Mouse (Mus musculus) myocyte (in vitro differentiated cells): ENCODE results near the gene Adamtsl4. TPM values are rescaled to one million over a fixed set of nuclear protein-coding genes. Genes with fewer than 3 reads are reported as not detected.
"Not testable (repeated sequence)": the region's sequence is repeated elsewhere in the genome, so short reads cannot be mapped to it uniquely, and the experiment has no call there.

Source experiments
- H3K27me3 ChIP-seq: one replicate; pipeline ENCODE4 v1.6.1; 2011; ENCODE audit not compliant: control insufficient read depth, insufficient read depth, insufficient read length
- H3K36me3 ChIP-seq: one replicate; pipeline ENCODE4 v1.6.1; 2011; ENCODE audit not compliant: control insufficient read depth, insufficient read depth
- H3K4me2 ChIP-seq: one replicate; pipeline ENCODE4 v1.6.1; 2011; ENCODE audit warnings: low read depth, control low read depth
- H3K4me3 ChIP-seq: one replicate; pipeline ENCODE4 v1.5.1; 2011; ENCODE audit warnings: mild to moderate bottlenecking, control low read depth, moderate library complexity
- H3K79me2 ChIP-seq: one replicate; pipeline ENCODE4 v1.6.1; 2011; ENCODE audit not compliant: control insufficient read depth, insufficient read depth
- H3ac ChIP-seq: one replicate; pipeline ENCODE4 v1.6.1; 2011; ENCODE audit not compliant: control insufficient read depth, insufficient read length
- CEBPB ChIP-seq: IDR thresholded peaks from 2 replicates; pipeline ENCODE4 v1.6.1; 2011; ENCODE audit warnings: mild to moderate bottlenecking, moderate library complexity; ENCODE audit not compliant: poor library complexity, insufficient read depth, severe bottlenecking
- E2F4 ChIP-seq: IDR thresholded peaks from one replicate; pipeline ENCODE4 v1.6.1; 2011; ENCODE audit warnings: mild to moderate bottlenecking, control low read depth, moderate library complexity; ENCODE audit not compliant: insufficient read depth
- MAX ChIP-seq: IDR thresholded peaks from one replicate; pipeline ENCODE4 v1.6.1; 2011; ENCODE audit warnings: low read depth, mild to moderate bottlenecking, control low read depth
- MYOD1 ChIP-seq, 3 experiments: IDR thresholded peaks; one replicate each; pipeline ENCODE4 v1.6.1; 2011; ENCODE audit warnings: control low read depth in 2 of 3, low read depth in 2 of 3, mild to moderate bottlenecking in 2 of 3, moderate library complexity in 1 of 3; ENCODE audit not compliant: insufficient read length in 2 of 3, control insufficient read depth in 1 of 3
- MYOG ChIP-seq, 3 experiments: IDR thresholded peaks; one replicate each; pipeline ENCODE4 v1.6.1; 2011; ENCODE audit warnings: control low read depth in 2 of 3, low read depth in 2 of 3, mild to moderate bottlenecking in 2 of 3; ENCODE audit not compliant: insufficient read length in 2 of 3, control insufficient read depth in 1 of 3, insufficient read depth in 1 of 3
- POLR2A ChIP-seq: IDR thresholded peaks from one replicate; pipeline ENCODE4 v1.6.1; 2011; ENCODE audit warnings: low read depth, mild to moderate bottlenecking, control low read depth, moderate library complexity; ENCODE audit not compliant: insufficient read length
- POLR2AphosphoS2 ChIP-seq: IDR thresholded peaks from one replicate; pipeline ENCODE4 v1.6.1; 2011; ENCODE audit warnings: low read depth, control low read depth; ENCODE audit not compliant: insufficient read length
- REST ChIP-seq: IDR thresholded peaks from one replicate; pipeline ENCODE4 v1.6.1; 2011; ENCODE audit warnings: mild to moderate bottlenecking, control low read depth, moderate library complexity; ENCODE audit not compliant: insufficient read depth, insufficient read length
- SRF ChIP-seq: IDR thresholded peaks from one replicate; pipeline ENCODE4 v1.6.1; 2011; ENCODE audit warnings: low read depth; ENCODE audit not compliant: control insufficient read depth, insufficient read length
- TCF12 ChIP-seq: IDR thresholded peaks from one replicate; pipeline ENCODE4 v1.6.1; 2011; ENCODE audit warnings: mild to moderate bottlenecking, control low read depth; ENCODE audit not compliant: poor library complexity, insufficient read depth, severe bottlenecking
- TCF3 ChIP-seq: IDR thresholded peaks from one replicate; pipeline ENCODE4 v1.6.1; 2011; ENCODE audit warnings: low read depth, control low read depth; ENCODE audit not compliant: insufficient read length
- USF1 ChIP-seq: IDR thresholded peaks from one replicate; pipeline ENCODE4 v1.6.1; 2011; ENCODE audit warnings: low read depth, mild to moderate bottlenecking, control low read depth, moderate library complexity
- polyA plus RNA-seq: library from polyadenylated mRNA; unstranded; fragments of >200 nt; fragmentation: generic; extraction: Trizol; gene quantifications from one replicate; pipeline ENCODE4 v1.2.1, GENCODE M21; 2012; ENCODE audit warnings: missing spikeins

Adamtsl4 gene
- polyA plus RNA-seq, 1 experiment = 4.6 TPM

DNA sequence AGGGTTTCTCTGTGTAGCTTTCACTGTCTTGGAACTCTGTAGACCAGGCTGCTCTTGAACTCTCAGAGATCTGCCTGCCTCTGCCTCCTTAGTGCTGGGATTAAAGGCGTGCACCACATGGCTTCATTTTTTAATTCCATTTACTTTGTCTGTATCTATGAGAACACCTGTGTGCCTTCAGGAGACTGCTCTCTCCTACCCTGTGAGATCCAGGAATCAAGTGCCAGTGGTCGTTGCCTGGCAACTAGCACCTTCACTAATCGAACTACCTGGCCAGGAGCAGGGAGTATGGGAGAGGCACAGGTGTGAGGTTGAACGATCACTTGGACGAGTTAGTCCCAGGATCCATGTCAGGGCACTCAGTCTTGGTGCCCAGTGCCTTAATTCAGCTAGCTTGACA, 16.5 kb downstream of the Adamtsl4 start:
- H3K4me3 ChIP-seq = no peak overlapping the region
- no peak overlapping the region for H3K4me2 ChIP-seq
- no peak for TF ChIP-seq MYOD1 (IDR thresholded peaks at IDR 0.05; ENCODE audit: control insufficient read depth in 1 of 3, insufficient read length in 2 of 3, low read depth in 2 of 3)
- no peak for TF ChIP-seq SRF
- TF ChIP-seq POLR2AphosphoS2 = peak; percentile 31
- H3K27me3 ChIP-seq = no peaks in the 10 kb centered on the region
- peaks cover 61% of the 10 kb centered on the region for H3K79me2 ChIP-seq
- H3K36me3 ChIP-seq = peaks cover 6% of the 10 kb centered on the region
- no peak overlapping the region for H3ac ChIP-seq

GRCm38 (mm10) chr3:95670419-95670818, 17.3 kb downstream of the Adamtsl4 start:
- not testable (repeated sequence) for H3K27me3 ChIP-seq, H3K4me2 ChIP-seq, H3K4me3 ChIP-seq, H3ac ChIP-seq, H3K36me3 ChIP-seq
- H3K79me2 ChIP-seq = peaks cover 68% of the 10 kb centered on the region

DNA sequence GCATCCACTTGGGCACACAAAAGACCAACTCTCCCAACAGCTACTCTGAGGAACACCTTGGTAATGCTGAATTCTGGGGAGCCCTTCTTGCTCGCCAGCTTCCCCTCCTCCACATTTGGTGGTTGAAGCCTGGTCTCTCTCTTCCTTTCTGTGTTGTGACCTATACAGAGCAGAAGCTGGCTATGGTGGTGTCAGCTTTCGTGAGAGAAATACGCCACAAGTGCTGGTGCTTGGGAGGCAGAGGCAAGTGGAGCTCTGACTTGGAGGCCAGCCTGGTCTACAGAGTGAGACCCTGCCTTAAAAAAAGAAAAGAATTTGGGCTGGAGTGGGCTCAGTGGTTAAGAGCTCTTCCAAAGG, 18.4 kb downstream of the Adamtsl4 start:
- no peak overlapping the region for H3K4me2 ChIP-seq
- H3ac ChIP-seq = no peak overlapping the region
- H3K27me3 ChIP-seq = no peaks in the 10 kb centered on the region
- TF ChIP-seq POLR2AphosphoS2 = no peak
- no peak for TF ChIP-seq USF1
- no peak for TF ChIP-seq POLR2A
- TF ChIP-seq MYOD1 (IDR thresholded peaks at IDR 0.05; ENCODE audit: control insufficient read depth in 1 of 3, insufficient read length in 2 of 3, low read depth in 2 of 3) = no peak
- TF ChIP-seq SRF = no peak
- TF ChIP-seq MAX = no peak
- no peak for TF ChIP-seq TCF3
- TF ChIP-seq CEBPB = no peak
- no peak for TF ChIP-seq MYOG (IDR thresholded peaks at IDR 0.05; ENCODE audit: control insufficient read depth in 1 of 3, insufficient read depth in 1 of 3, insufficient read length in 2 of 3, low read depth in 2 of 3)
- no peak for TF ChIP-seq REST
- no peak for TF ChIP-seq TCF12
- no peak for TF ChIP-seq E2F4
- H3K4me3 ChIP-seq = no peak overlapping the region
- peaks cover 79% of the 10 kb centered on the region for H3K79me2 ChIP-seq
- peaks cover 6% of the 10 kb centered on the region for H3K36me3 ChIP-seq

DNA sequence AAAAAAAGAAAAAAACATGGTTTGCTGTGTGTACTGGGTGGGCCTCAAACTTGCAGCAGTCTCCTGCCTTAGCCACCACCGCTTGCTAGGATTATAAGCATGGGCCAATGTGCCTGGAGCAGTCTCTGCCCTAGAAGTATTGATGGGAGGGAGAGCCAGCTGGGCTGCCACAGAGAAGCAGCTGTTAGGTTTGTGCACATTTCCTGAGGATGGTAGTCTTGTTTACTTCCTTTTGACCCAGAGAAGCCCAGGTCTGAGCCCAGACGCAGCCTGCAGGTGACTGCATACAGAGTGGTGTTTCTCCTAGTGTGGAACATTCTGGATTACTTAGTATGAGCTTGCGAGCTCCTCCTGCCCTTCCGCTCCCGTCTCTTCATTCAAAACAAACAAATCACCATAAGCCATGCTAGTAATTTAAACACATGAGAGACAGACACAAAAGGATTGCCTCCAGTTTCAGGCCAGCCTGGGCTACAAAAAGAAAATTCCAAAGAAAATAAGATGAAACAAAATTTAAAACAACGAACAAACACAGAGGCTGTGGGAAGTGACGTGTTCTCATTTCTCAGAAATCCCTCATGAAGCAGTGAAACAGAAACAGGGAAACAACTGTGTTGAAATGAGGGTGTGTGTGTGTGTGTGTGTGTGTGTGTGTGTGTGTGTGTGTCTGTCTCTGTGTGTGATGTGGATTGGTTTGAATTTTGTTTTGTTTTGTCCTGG, 19.0 kb downstream of the Adamtsl4 start:
- Histone ChIP-seq H3K4me3 (no peak overlapping the region), H3K36me3 (peaks cover 6% of the 10 kb centered on the region), H3ac (no peak overlapping the region), H3K4me2 (peak overlapping the region; percentile 71), H3K79me2 (peaks cover 84% of the 10 kb centered on the region), H3K27me3 (no peaks in the 10 kb centered on the region)
- TF ChIP-seq POLR2AphosphoS2 (peak; percentile 46), TCF12 (peak; percentile 7), MYOG (IDR thresholded peaks at IDR 0.05; ENCODE audit: control insufficient read depth in 1 of 3, insufficient read depth in 1 of 3, insufficient read length in 2 of 3, low read depth in 2 of 3) (peak in 2 of 3 experiments; percentile 32 to 62), MAX (no peak), MYOD1 (IDR thresholded peaks at IDR 0.05; ENCODE audit: control insufficient read depth in 1 of 3, insufficient read length in 2 of 3, low read depth in 2 of 3) (peak in 2 of 3 experiments; percentile 56)

DNA sequence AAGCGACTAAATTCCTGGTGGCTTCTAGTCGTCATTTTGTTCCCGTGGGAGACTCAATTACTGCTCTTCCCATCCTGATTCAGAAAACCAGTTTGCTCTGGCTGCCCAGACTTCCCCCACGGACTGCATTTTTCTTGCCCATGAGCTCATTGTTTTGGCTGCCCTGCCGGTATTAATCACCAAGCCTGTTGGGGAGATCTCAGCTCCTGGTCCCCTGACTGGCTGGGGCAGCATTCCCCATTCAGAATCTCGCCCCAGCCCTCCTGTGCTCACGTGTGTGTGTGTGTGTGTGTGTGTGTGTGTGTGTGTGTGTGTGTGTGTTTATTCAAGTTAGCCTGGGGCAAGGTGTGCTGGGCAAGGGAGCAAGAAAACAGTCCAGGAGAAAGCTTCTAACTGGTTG, 19.7 kb downstream of the Adamtsl4 start:
- Histone ChIP-seq H3ac (no peak overlapping the region), H3K4me2 (peak overlapping the region; percentile 71), H3K4me3 (no peak overlapping the region), H3K36me3 (peaks cover 13% of the 10 kb centered on the region), H3K79me2 (peaks cover 91% of the 10 kb centered on the region), H3K27me3 (no peaks in the 10 kb centered on the region)
- TF ChIP-seq POLR2A (no peak), POLR2AphosphoS2 (peak; percentile 29)

GRCm38 (mm10) chr3:95667521-95667920, 20.2 kb downstream of the Adamtsl4 start:
- Histone ChIP-seq H3ac (no peak overlapping the region), H3K27me3 (no peaks in the 10 kb centered on the region), H3K4me3 (no peak overlapping the region), H3K79me2 (peaks cover 96% of the 10 kb centered on the region), H3K36me3 (peaks cover 18% of the 10 kb centered on the region), H3K4me2 (peak overlapping the region; percentile 71)
- no peak for TF ChIP-seq MYOG (IDR thresholded peaks at IDR 0.05; ENCODE audit: control insufficient read depth in 1 of 3, insufficient read depth in 1 of 3, insufficient read length in 2 of 3, low read depth in 2 of 3)
- no peak for TF ChIP-seq TCF12
- no peak for TF ChIP-seq SRF
